Mouse (Mus musculus) kidney, embryonic 15.5 days (tissue): Measurements from ENCODE around the gene Kyat3. TPM values are rescaled to one million over a fixed set of nuclear protein-coding genes. Genes with fewer than 3 reads are reported as not detected.

Experiments used
- polyA plus RNA-seq: library from polyadenylated mRNA; unstranded; fragments of >200 nt; fragmentation: Nextera tagmentation; extraction: Ambion mirVana; gene quantifications from 2 replicates; pipeline ENCODE4 v1.2.1, GENCODE M21; 2015

Gene Kyat3
- polyA plus RNA-seq, 1 experiment from 2014 or later = 25.0 TPM

Other genes with a start within 250 kb of the Kyat3 start
- 0.06 TPM in 2 replicates for gene Gbp5, start 207.1 kb upstream of the Kyat3 start, polyA plus RNA-seq
- 2.6 and 3.3 TPM in 2 replicates for gene Gbp7, start 170.7 kb upstream of the Kyat3 start, polyA plus RNA-seq
- 1.5 and 1.6 TPM in 2 replicates for gene Gbp3, start 141.0 kb upstream of the Kyat3 start, polyA plus RNA-seq
- 0.05 TPM in 1 of 2 replicates, not detected in the other for gene Gbp2b, start 106.2 kb upstream of the Kyat3 start, polyA plus RNA-seq
- gene Gbp2, start 80.4 kb upstream of the Kyat3 start, polyA plus RNA-seq = 0.95 and 1.7 TPM in 2 replicates
- 77.2 and 79.6 TPM in 2 replicates for gene Gtf2b, start 64.0 kb downstream of the Kyat3 start, polyA plus RNA-seq
- 46.1 and 51.8 TPM in 2 replicates for gene Pkn2, start 181.0 kb downstream of the Kyat3 start, polyA plus RNA-seq